Mouse (Mus musculus) left cerebral cortex, adult 2 months (tissue): Measurements from ENCODE around the gene Ccdc127. TPM values are rescaled to one million over a fixed set of nuclear protein-coding genes. Genes with fewer than 3 reads are reported as not detected.

Experiments
- DNase-seq, 2 experiments: peaks; one replicate each; pipeline ENCODE4 v3.0.0; 2021 to 2022; ENCODE audit warnings: low spot score in 2 of 2, mixed read lengths in 1 of 2; ENCODE audit errors: extremely low spot score in 1 of 2
- H3K27ac ChIP-seq: fragments of 200-600 bp; 2 replicates; pipeline ENCODE4 v1.8.1; 2022
- H3K4me3 ChIP-seq: fragments of 200-600 bp; 2 replicates; pipeline ENCODE4 v1.8.1; 2022
- CTCF ChIP-seq: fragments of 200-600 bp; IDR thresholded peaks from 2 replicates; pipeline ENCODE4 v1.8.1; 2022; ENCODE audit warnings: antibody characterized with exemption, mild to moderate bottlenecking, moderate library complexity
- intact Hi-C: fragments of 180-260 bp; cut with DNase I; formaldehyde crosslinking; loops from one replicate; pipeline ENCODE4 v1.15.1; 2025
- total RNA-seq, 2 experiments: library from RNA; stranded (reverse); gene quantifications; 2 replicates each; pipeline ENCODE4 v1.2.3; 2021

The Ccdc127 gene
- total RNA-seq, 2 experiments from 2014 or later = 86.4 to 92.3 TPM

DNA sequence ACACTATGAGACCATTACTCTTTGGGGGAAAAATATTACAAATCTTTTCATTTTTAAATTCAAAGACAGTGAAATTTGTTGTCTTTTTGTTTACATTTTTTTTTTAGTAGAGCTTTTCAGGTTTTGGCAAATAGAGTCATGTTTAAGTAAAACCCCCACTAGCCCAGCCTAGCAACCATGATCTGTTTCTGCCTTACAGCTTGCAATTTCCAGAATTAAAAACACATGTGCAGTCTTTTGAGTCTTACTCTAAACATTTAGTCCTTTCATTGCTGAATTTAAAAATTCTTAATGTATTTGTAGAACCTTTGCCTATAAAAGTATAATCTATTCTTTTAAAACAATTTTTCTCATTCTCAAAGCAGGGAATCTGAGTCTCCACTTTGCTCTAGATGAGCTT, 20.8 kb upstream of the Ccdc127 start:
- DNase-seq = no peak
- no peak overlapping the region for H3K27ac ChIP-seq
- no peak for TF ChIP-seq CTCF
- intact Hi-C loops = no loop called here
- no peak overlapping the region for H3K4me3 ChIP-seq

- intact Hi-C loops = loop anchor here (10.0 kb wide), 1 partner anchor 194 kb away; no protein-coding TSS in a partner anchor
- Histone ChIP-seq H3K4me3 (no peak overlapping the region), H3K27ac (no peak overlapping the region)
- DNase-seq = no peak
- peak; percentile 68 for TF ChIP-seq CTCF
These were observed 9.1 kb upstream of the Ccdc127 start for GRCm38 (mm10) chr13:74341036-74341435.

DNA sequence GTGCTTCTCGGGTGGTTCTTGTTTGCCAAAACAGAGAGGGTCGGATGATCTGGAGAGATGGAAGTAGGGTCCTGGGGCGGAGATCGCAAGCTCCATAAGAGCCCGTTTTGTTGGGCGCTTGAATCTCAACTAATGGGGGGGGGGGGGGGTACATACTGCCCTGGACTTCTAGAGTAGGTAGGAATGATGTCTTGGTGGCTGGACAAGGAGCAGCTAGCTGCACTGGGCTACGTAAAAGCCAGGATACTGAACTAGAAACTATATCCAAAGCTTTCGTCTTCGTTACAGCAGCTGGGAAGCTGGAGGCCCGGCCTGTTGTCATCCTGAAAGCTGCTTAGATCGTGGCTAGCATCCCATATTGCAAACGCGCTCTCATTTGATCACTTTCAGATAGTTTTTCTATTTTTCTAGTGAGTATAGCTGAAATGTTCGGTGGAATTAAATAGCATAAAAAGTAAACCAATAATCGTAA, 362 bp downstream of the Ccdc127 start:
- no peak for TF ChIP-seq CTCF
- peak overlapping the region; percentile 77 for H3K4me3 ChIP-seq

DNA sequence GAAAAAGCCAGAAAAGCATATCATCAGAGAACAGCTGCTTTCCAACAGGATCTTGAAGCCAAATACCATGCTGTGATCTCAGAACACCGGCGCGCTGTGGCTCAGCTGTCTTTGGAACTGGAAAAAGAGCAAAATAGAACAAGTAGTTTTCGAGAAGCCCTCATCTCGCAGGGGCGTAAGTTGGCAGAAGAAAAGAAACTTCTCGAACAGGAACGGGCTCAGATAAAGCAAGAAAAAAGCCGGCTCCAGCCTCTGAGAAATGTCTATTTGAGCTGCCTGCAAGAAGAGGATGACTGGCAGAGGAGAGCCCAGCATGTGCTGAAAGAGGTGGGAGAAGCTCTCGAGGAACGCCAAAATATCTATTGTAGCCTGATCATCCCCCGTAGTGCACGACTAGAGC, 6.4 kb downstream of the Ccdc127 start:
- no peak for TF ChIP-seq CTCF
- intact Hi-C loops = no loop called here
- H3K4me3 ChIP-seq = no peak overlapping the region
- no peak for DNase-seq
- H3K27ac ChIP-seq = no peak overlapping the region

More for the DNA sequence above, 362 bp downstream of the Ccdc127 start:
- intact Hi-C loops = no loop called here
- H3K27ac ChIP-seq = peak overlapping the region; percentile 96
- no peak for DNase-seq

DNA sequence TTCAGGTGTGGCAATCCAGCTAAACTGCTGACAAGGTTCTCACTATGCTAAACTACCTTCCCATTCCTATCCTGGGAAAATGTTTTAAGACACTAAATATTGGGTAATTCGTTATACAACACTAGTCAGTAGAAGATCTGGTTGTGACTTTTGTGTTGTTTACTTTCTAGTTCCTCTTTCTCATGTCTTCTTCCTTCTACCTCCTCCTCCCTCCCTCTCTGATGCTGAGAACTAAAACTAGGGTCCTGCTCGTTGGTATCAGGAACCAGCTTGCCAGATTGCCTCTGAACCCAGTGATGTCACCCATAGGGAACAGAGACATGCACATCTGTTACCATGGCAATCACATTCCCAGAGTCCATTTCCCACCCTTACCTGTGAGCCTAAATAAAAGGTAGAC, 12.1 kb downstream of the Ccdc127 start:
- intact Hi-C loops = no loop called here
- Histone ChIP-seq H3K27ac (no peak overlapping the region), H3K4me3 (no peak overlapping the region)
- DNase-seq = no peak
- TF ChIP-seq CTCF = no peak

DNA sequence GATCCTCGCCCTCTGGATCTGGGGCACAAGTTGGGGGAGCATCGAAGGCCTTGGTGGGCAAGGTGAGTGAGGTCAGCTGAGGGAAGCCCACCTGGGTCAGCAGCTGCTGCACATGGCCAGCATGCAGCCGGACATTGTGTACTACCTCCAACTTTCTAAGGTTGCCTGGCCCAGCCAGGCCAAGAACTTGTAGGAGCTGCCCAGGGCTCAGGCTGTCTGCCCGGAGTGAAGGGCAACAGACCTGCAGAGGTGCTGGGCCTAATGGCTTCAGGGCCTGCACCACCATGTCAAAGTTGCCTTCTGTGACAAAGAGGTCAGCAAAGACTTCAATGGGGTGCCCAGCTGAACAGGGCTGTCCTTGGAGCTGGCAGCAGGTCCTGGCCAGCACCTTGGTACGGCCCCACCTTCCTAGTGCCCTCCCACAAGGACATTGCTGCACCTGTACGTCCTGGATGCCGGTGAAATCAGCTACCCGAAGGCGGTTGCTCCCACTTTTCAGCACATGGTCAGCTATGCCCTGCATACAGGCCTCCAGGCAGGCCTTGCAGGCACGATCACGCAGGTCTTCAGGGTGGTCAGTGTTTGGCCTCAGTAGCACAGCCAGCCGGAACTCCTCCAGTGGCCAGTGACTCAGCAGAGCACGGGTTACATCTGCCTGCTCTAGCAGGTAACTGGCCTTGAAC, 13.2 kb downstream of the Ccdc127 start:
- no peak for TF ChIP-seq CTCF
- intact Hi-C loops = no loop called here
- DNase-seq = no peak
- Histone ChIP-seq H3K4me3 (no peak overlapping the region), H3K27ac (peak overlapping the region; percentile 19; the same call in 1 of the 2 replicates)

DNA sequence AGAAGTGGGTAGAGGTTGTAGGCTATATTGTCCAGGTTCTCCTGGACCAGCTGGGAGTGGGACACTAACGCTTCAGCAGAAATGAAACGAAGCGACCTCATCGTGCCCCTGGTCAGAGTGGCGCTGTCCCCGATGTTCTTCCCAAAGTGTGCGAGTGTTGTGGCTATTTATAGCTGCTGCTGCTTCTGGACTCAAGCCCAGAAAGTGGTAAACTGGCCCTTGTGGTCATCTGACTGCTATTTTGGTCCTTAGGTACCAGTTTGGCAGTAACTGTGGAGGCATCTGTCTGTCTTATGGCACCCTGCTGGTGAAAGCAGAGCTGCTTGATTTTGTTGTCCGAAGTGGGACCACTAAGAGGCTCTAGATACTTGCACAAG, 13.7 kb downstream of the Ccdc127 start, which contains the start of gene Lrrc14b:
Gene Lrrc14b (minus strand): TSS at position 147 of the 377 bp plus-strand sequence.
- no peak; the same call in 1 of the 2 replicates for TF ChIP-seq CTCF
- Histone ChIP-seq H3K4me3 (no peak within 1 kb of the TSS), H3K27ac (peak within 1 kb of the TSS; percentile 19; the same call in 1 of the 2 replicates)
- DNase-seq = no peak
- intact Hi-C loops = no loop called here

- intact Hi-C loops = no loop called here
- Histone ChIP-seq H3K4me3 (no peak overlapping the region), H3K27ac (no peak overlapping the region)
- no peak for TF ChIP-seq CTCF
- no peak for DNase-seq
These were observed 31.6 kb downstream of the Ccdc127 start for GRCm38 (mm10) chr13:74381533-74382276.

GRCm38 (mm10) chr13:74382289-74382688, 32.2 kb downstream of the Ccdc127 start:
- DNase-seq = no peak
- intact Hi-C loops = no loop called here
- no peak for TF ChIP-seq CTCF
- Histone ChIP-seq H3K4me3 (no peak overlapping the region), H3K27ac (no peak overlapping the region)

DNA sequence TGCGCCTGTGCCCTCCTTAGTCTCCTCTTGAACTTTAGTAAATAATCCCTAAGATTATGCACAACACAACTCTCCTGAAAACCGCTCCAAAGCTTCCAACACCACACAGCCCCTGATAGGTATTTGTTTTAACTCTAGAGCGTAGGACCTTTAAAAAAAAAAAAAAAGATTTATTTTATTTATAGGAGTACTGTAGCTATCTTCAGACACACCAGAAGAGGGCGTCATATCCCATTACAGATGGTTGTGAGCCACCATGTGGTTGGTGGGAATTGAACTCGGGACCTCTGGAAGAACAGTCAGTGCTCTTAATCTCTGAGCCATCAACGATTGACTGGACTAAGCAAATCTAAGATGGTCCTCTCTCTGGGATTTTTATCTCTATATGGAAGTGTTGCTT, 39.6 kb downstream of the Ccdc127 start:
- no peak for DNase-seq
- peak; percentile 47 for TF ChIP-seq CTCF
- no peak overlapping the region for H3K27ac ChIP-seq
- intact Hi-C loops = loop anchor here (2.0 kb wide), 1 partner anchor 73 kb away; no protein-coding TSS in a partner anchor
- peak overlapping the region; percentile 90 for H3K4me3 ChIP-seq

DNA sequence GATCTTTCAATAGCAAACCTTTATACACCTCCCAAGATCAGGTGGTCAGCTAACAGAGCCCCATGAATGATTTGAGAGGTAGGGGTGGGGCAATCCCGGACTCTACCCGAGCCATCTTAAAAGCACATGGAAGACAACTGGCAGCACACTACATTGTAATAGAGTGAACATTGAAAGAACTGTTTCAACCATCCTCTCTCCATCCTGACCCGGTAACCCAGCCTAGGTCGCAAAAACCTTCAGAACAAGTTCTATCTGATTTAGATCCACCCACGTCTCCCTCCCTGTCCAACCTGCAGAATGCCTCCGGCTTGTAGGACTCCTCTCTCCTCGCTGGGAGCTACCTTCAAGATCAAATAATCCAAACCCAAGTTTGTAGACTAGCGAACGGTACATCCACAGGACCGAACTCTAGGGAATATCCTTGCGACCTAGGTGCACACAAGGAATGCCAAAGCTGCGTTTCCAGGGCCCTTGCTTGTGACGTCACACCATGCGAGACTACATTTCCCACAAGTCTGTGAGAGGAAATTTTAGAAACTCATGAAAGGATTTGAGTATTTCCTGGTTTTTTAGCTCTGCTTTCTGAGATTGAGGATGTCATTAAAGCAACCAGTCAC, 40.4 kb downstream of the Ccdc127 start, which contains the start of gene Zfp72:
Gene Zfp72 (minus strand): TSS at position 466 of the 620 bp plus-strand sequence.
- intact Hi-C loops = loop anchor here (2.0 kb wide), 1 partner anchor 72 kb away; no protein-coding TSS in a partner anchor
- TF ChIP-seq CTCF = no peak
- DNase-seq = peak; percentile 75 to 78
- peak within 1 kb of the TSS; percentile 79 for H3K27ac ChIP-seq
- H3K4me3 ChIP-seq = peak within 1 kb of the TSS; percentile 90

DNA sequence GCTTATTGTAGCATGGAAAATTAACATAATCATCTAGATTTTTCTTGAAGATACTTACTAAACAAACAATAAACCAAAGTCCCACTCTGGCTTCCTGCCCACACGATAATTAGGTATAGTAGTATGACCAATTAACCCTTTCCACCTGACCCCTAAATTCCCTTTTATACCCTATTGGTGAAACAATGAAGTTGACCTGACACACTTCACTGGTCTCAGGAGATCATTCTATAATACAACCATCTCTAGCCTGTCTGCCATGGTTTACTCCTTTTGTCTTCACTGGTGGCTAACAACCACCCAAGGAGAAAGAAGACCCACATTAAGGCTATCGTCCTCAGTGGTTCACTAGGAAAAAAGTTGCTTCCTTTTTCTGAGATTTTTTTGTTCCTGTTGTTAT, 41.0 kb downstream of the Ccdc127 start:
- no peak for TF ChIP-seq CTCF
- peak overlapping the region; percentile 90; the same call in 1 of the 2 replicates for H3K4me3 ChIP-seq
- intact Hi-C loops = loop anchor here (2.0 kb wide), 1 partner anchor 72 kb away; no protein-coding TSS in a partner anchor
- no peak for DNase-seq
- H3K27ac ChIP-seq = no peak overlapping the region
